Mouse (Mus musculus) small intestine, adult 2 months (tissue): Measurements from ENCODE around the gene Tln2. TPM values are rescaled to one million over a fixed set of nuclear protein-coding genes. Genes with fewer than 3 reads are reported as not detected.

Experiments
- H3K27ac ChIP-seq: fragments of 200-500 bp; 2 replicates; pipeline ENCODE4 v1.5.1; 2012; ENCODE audit warnings: low read depth, low read length, control low read depth, inconsistent platforms; ENCODE audit not compliant: insufficient read depth
- H3K27me3 ChIP-seq: fragments of 200-500 bp; 2 replicates; pipeline ENCODE4 v1.6.1; 2012; ENCODE audit warnings: mild to moderate bottlenecking, moderate library complexity, low read length, inconsistent platforms; ENCODE audit not compliant: control insufficient read depth, insufficient read depth
- H3K36me3 ChIP-seq: fragments of 200-500 bp; 2 replicates; pipeline ENCODE4 v1.6.1; 2012; ENCODE audit warnings: mild to moderate bottlenecking, low read length, control low read depth, inconsistent platforms; ENCODE audit not compliant: control insufficient read depth, insufficient read depth
- H3K4me1 ChIP-seq: fragments of 200-500 bp; 2 replicates; pipeline ENCODE4 v1.6.1; 2012; ENCODE audit warnings: low read length, inconsistent platforms, mixed read lengths; ENCODE audit not compliant: control insufficient read depth, insufficient read depth, insufficient read length
- H3K4me3 ChIP-seq: fragments of 200-500 bp; 2 replicates; pipeline ENCODE4 v1.5.1; 2012; ENCODE audit warnings: low read depth, mild to moderate bottlenecking, control low read depth, inconsistent platforms, low read length, moderate library complexity
- CTCF ChIP-seq: fragments of 200-500 bp; IDR thresholded peaks from 2 replicates; pipeline ENCODE4 v1.5.1; 2012; ENCODE audit warnings: low read depth, mild to moderate bottlenecking, control low read depth, inconsistent platforms, low read length, moderate library complexity, mixed read lengths; ENCODE audit not compliant: insufficient replicate concordance, insufficient read length; ENCODE audit errors: extremely low read depth
- POLR2A ChIP-seq: fragments of 200-500 bp; IDR thresholded peaks from 2 replicates; pipeline ENCODE4 v1.6.1; 2012; ENCODE audit warnings: low read depth, mild to moderate bottlenecking, control low read depth, inconsistent platforms, low read length, moderate library complexity
- WGBS: fragments of 180-500 bp; shearing (Covaris S2); methylation state at CpG from one replicate; pipeline ENCODE4 v1.1.7; 2018; 5-methylcytosine and 5-hydroxymethylcytosine counted together
- polyA plus RNA-seq: library from polyadenylated mRNA; depleted of rRNA; stranded (reverse); fragments of >200 nt; gene quantifications from 2 replicates; pipeline ENCODE4 v1.2.3, GENCODE M21; 2012

Tln2 gene
- polyA plus RNA-seq, 1 experiment = 4.8 TPM

GRCm38 (mm10) chr9:67595221-67595620, 35.7 kb upstream of the Tln2 start:
- H3K36me3 ChIP-seq = no peaks in the 10 kb centered on the region
- WGBS = 82% methylated on average over 5 of the region's 5 CpGs
- TF ChIP-seq POLR2A = no peak

GRCm38 (mm10) chr9:67593469-67594141, 34.1 kb upstream of the Tln2 start:
- Histone ChIP-seq H3K4me1 (no peaks in the 10 kb centered on the region), H3K27me3 (no peaks in the 10 kb centered on the region), H3K4me3 (no peak overlapping the region), H3K36me3 (no peaks in the 10 kb centered on the region), H3K27ac (no peak overlapping the region)
- TF ChIP-seq POLR2A = no peak
- no peak for TF ChIP-seq CTCF
- WGBS = 75% methylated on average over 9 of the region's 9 CpGs

More at GRCm38 (mm10) chr9:67595221-67595620, 35.7 kb upstream of the Tln2 start:
- H3K27ac ChIP-seq = no peak overlapping the region
- no peaks in the 10 kb centered on the region for H3K4me1 ChIP-seq
- H3K4me3 ChIP-seq = no peak overlapping the region
- no peaks in the 10 kb centered on the region for H3K27me3 ChIP-seq

GRCm38 (mm10) chr9:67592726-67593125, 33.2 kb upstream of the Tln2 start:
- no peaks in the 10 kb centered on the region for H3K27me3 ChIP-seq
- 85% methylated on average over 5 of the region's 5 CpGs for WGBS
- TF ChIP-seq CTCF (no peak), POLR2A (no peak)

GRCm38 (mm10) chr9:67587111-67587510, 27.6 kb upstream of the Tln2 start:
- no peaks in the 10 kb centered on the region for H3K27me3 ChIP-seq
- WGBS = 87% methylated on average over 3 of the region's 3 CpGs
- TF ChIP-seq CTCF = no peak
- TF ChIP-seq POLR2A = no peak
- H3K27ac ChIP-seq = no peak overlapping the region
- no peak overlapping the region for H3K4me3 ChIP-seq
- no peaks in the 10 kb centered on the region for H3K4me1 ChIP-seq
- H3K36me3 ChIP-seq = no peaks in the 10 kb centered on the region

More at GRCm38 (mm10) chr9:67592726-67593125, 33.2 kb upstream of the Tln2 start:
- no peak overlapping the region for H3K4me3 ChIP-seq
- H3K27ac ChIP-seq = no peak overlapping the region
- H3K36me3 ChIP-seq = no peaks in the 10 kb centered on the region
- no peaks in the 10 kb centered on the region for H3K4me1 ChIP-seq

GRCm38 (mm10) chr9:67586489-67586888, 27.0 kb upstream of the Tln2 start:
- no peaks in the 10 kb centered on the region for H3K36me3 ChIP-seq
- H3K4me3 ChIP-seq = no peak overlapping the region
- TF ChIP-seq CTCF (no peak), POLR2A (no peak)
- H3K27ac ChIP-seq = no peak overlapping the region
- WGBS = 47% methylated on average over 1 of the region's 1 CpGs
- H3K27me3 ChIP-seq = no peaks in the 10 kb centered on the region
- no peaks in the 10 kb centered on the region for H3K4me1 ChIP-seq

GRCm38 (mm10) chr9:67584871-67585270, 25.4 kb upstream of the Tln2 start:
- Histone ChIP-seq H3K27ac (peak overlapping the region; percentile 21; the same call in 1 of the 2 replicates), H3K36me3 (no peaks in the 10 kb centered on the region), H3K4me3 (no peak overlapping the region), H3K4me1 (no peaks in the 10 kb centered on the region), H3K27me3 (no peaks in the 10 kb centered on the region)
- WGBS = 71% methylated on average over 10 of the region's 10 CpGs
- no peak for TF ChIP-seq CTCF
- TF ChIP-seq POLR2A = no peak

GRCm38 (mm10) chr9:67581581-67582280, 22.2 kb upstream of the Tln2 start:
- Histone ChIP-seq H3K4me3 (no peak overlapping the region), H3K36me3 (no peaks in the 10 kb centered on the region), H3K27me3 (no peaks in the 10 kb centered on the region), H3K4me1 (no peaks in the 10 kb centered on the region), H3K27ac (no peak overlapping the region)
- WGBS = 78% methylated on average over 10 of the region's 10 CpGs
- TF ChIP-seq CTCF = no peak
- no peak for TF ChIP-seq POLR2A
